Mouse (Mus musculus): ENCODE measurements at regions not wholly inside any gene's neighbourhood (a gene's known extent, or its start where the extent isn't known, plus 50 kb on each side); places are given as distances from the start of the nearest gene placed in this dataset.

DNA sequence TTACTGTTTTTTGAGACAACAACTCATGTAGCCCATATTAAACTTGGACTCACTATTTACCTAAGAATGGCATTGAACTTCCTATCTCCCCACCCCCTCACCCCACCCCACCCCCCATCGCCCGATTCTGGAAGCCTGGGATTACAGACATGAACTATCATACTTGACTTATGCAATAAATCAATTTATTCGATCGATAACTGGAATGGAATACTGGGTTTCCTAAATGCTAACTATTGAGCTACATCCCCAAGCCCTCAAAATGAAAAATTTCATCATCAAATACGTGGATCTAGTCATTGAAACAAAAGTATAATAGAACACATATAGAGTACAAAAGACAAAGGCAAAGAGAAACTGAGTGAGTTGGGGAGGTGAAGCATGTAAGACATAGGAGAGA is 70.1 kb upstream of the Dpyd start:
- no peak for DNase-seq (ENCODE audit: extremely low read depth, low read depth, low spot score)

DNA sequence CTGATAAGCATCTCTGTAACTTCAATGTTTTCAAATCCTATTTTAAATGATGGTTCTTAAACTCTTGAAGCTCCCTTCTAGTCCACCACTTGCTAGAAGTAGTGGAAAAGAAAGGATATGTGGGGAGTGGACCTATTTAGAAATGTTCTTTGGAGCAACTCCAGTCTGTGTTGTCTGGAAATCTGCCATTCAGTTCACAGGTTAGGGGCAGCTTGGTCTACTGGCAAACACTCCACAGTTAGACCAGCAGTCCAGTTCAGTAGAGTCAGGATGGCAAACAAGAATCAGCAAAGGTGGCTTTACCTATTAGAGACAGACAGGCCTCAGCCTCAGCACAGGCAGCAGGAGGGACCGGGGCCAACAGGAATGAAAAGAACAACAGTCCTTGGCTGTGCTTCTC is 67.3 kb upstream of the Dpyd start:
- no peak for DNase-seq (ENCODE audit: extremely low read depth, low read depth, low spot score)

DNA sequence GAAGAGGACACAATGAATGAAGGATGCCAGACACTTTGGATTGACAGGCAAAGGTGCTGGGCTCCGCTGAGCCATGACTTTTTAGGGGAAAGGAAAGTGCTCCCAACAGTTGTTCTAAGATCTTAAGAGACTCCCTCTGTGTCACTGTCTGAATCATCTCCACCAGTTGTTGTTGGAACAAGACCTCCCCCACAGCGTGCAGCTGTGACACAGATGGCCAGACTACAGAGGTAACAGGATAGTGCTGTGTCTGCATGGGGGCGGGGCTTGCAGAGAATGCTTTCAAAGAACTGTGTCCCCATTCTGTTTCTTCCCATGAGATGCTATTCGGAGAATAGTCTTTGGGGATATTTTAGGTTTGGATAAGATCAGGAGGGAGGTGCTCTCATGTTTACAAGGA is 61.7 kb upstream of the Dpyd start:
- no peak for DNase-seq (ENCODE audit: extremely low read depth, low read depth, low spot score)

- no peak for DNase-seq (ENCODE audit: extremely low read depth, low read depth, low spot score)
Observed at GRCm38 (mm10) chr3:118507582-118508237, 54.2 kb upstream of the Dpyd start.

DNA sequence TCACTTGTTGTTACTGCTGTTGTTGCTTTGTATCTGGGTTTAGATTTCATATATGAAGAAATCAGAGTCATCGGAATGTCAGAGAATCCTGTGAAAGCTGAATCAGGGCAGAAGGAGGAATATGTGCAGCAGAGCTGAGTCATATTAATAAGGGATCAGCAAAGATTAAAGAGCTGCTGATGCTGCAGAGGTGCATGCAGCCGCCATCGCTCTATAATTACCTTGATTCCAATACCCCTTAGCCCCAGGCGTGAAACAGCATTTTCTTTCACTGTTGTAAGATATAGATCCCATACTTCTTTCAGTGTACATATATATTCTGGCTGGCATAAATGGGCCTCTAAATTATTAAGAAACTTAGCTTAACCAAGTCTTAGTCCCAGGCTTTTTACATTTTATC is 51.1 kb upstream of the Dpyd start:
- DNase-seq (ENCODE audit: extremely low read depth, low read depth, low spot score): no peak

DNA sequence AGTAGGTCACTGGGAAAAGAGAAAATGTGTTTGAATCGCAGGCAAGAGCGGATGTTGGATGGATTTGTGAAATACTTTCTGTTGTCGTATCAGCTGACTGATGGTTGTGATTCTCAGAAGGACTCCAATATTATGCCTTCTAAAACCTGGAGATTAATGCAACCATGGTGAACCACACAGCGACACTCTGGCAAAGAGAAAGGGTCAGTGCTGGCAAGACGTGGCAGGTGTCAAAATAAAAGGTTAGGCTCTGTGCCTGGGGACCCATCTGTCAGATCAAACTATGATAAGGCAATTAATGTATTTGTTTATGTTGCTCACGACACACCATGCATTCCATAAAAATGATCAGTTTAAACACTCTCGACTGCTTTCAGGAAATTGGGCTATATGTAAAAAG is 50.0 kb upstream of the Dpyd start:
- DNase-seq (ENCODE audit: extremely low read depth, low read depth, low spot score): no peak
